Mouse (Mus musculus) C2C12 (cell line): ENCODE data around the gene Ccdc188. TPM values are rescaled to one million over a fixed set of nuclear protein-coding genes. Genes with fewer than 3 reads are reported as not detected.
"Not testable (repeated sequence)": the region's sequence is repeated elsewhere in the genome, so short reads cannot be mapped to it uniquely, and the experiment has no call there.

Experiments
- H3K27me3 ChIP-seq: one replicate; pipeline ENCODE4 v1.6.1; 2011; ENCODE audit not compliant: control insufficient read depth, insufficient read depth, insufficient read length
- H3K36me3 ChIP-seq: one replicate; pipeline ENCODE4 v1.6.1; 2011; ENCODE audit not compliant: control insufficient read depth, insufficient read depth
- H3K4me3 ChIP-seq: one replicate; pipeline ENCODE4 v1.5.1; 2011; ENCODE audit warnings: mild to moderate bottlenecking, control low read depth; ENCODE audit not compliant: poor library complexity, insufficient read depth, severe bottlenecking
- H3K79me2 ChIP-seq: one replicate; pipeline ENCODE4 v1.6.1; 2011; ENCODE audit not compliant: control insufficient read depth, insufficient read depth
- H3K79me3 ChIP-seq: one replicate; pipeline ENCODE4 v1.6.1; 2011; ENCODE audit warnings: low read depth, control low read depth
- H3ac ChIP-seq: one replicate; pipeline ENCODE3; 2011; ENCODE audit warnings: low read depth; ENCODE audit not compliant: control insufficient read depth, insufficient read length
- CEBPB ChIP-seq: IDR thresholded peaks from one replicate; pipeline ENCODE4 v1.6.1; 2011; ENCODE audit warnings: low read depth, mild to moderate bottlenecking, control low read depth, moderate library complexity
- CTCF ChIP-seq: IDR thresholded peaks from one replicate; pipeline ENCODE4 v1.5.1; 2011; ENCODE audit not compliant: control insufficient read depth, insufficient read depth, insufficient read length
- FOSL1 ChIP-seq: IDR thresholded peaks from one replicate; pipeline ENCODE4 v1.8.0; 2011; ENCODE audit warnings: mild to moderate bottlenecking, low read length; ENCODE audit not compliant: poor library complexity, insufficient read depth, severe bottlenecking
- MAX ChIP-seq: IDR thresholded peaks from one replicate; pipeline ENCODE4 v1.6.1; 2011; ENCODE audit warnings: mild to moderate bottlenecking, control low read depth
- MYOD1 ChIP-seq: IDR thresholded peaks from one replicate; pipeline ENCODE4 v1.6.1; 2011; ENCODE audit warnings: low read depth; ENCODE audit not compliant: control insufficient read depth, insufficient read length
- MYOG ChIP-seq: IDR thresholded peaks from one replicate; pipeline ENCODE4 v1.6.1; 2011; ENCODE audit not compliant: control insufficient read depth, insufficient read length; ENCODE audit errors: extremely low read depth
- USF1 ChIP-seq: IDR thresholded peaks from one replicate; pipeline ENCODE4 v1.6.1; 2011; ENCODE audit warnings: low read depth, mild to moderate bottlenecking, control low read depth, moderate library complexity
- polyA plus RNA-seq: library from polyadenylated mRNA; unstranded; fragments of >200 nt; fragmentation: generic; extraction: Trizol; gene quantifications from one replicate; pipeline ENCODE4 v1.2.1, GENCODE M21; 2012; ENCODE audit warnings: missing spikeins

The Ccdc188 gene
- polyA plus RNA-seq, 1 experiment: 0.04 TPM

DNA sequence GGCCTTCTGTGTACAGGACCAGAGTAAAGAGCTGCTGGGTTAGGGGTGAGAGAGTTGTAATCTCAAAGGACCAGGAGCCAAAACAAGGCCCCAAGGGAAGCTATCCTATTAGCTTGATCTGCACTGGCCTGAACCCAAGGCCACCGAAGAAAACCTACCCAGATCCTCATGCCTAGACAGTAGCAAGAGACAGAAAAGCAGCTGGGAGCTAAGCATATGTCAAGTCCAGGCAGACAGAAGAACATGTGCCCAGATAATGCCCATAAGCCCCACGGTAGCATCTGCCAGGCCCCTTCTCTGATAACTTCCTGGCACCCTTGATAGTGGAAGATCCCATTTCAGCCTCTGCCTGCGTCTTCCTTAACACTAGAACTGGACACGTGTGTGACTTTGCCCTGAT lies 30.9 kb upstream of the Ccdc188 start:
- H3K79me2 ChIP-seq: no peaks in the 10 kb centered on the region
- no peaks in the 10 kb centered on the region for H3K36me3 ChIP-seq
- no peak overlapping the region for H3ac ChIP-seq
- H3K27me3 ChIP-seq: no peaks in the 10 kb centered on the region
- no peak overlapping the region for H3K4me3 ChIP-seq
- TF ChIP-seq CTCF: no peak
- no peak for TF ChIP-seq CEBPB
- TF ChIP-seq MYOG: no peak
- no peak for TF ChIP-seq MYOD1
- TF ChIP-seq FOSL1: no peak
- no peak for TF ChIP-seq MAX
- TF ChIP-seq USF1: no peak
- H3K79me3 ChIP-seq: no peaks in the 10 kb centered on the region

DNA sequence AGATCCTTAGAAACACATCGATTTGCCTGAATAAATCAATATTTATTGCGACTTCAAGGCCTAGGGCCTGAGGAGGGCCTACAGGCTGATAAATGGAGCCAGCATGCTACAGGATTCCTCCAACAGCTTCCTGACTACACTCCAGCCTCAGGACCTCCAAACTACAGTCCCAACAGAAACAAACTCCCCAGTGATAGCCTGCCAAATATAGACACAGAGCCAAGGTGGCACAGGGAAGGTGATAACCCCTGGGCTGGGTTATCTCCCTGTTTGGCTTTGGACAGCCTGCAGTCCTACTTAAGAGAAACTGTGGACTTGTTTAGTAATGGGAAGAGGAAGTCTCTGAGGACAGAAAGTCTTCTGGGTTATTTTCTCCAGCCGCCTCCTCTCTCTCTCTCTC lies 30.5 kb upstream of the Ccdc188 start:
- no peak for TF ChIP-seq MYOD1
- no peak for TF ChIP-seq FOSL1
- no peak for TF ChIP-seq CTCF
- no peak for TF ChIP-seq CEBPB
- no peak for TF ChIP-seq MYOG
- no peak for TF ChIP-seq USF1
- no peak for TF ChIP-seq MAX
- Histone ChIP-seq H3K27me3 (no peaks in the 10 kb centered on the region), H3K4me3 (no peak overlapping the region), H3K79me3 (no peaks in the 10 kb centered on the region), H3K79me2 (no peaks in the 10 kb centered on the region), H3K36me3 (no peaks in the 10 kb centered on the region), H3ac (no peak overlapping the region)

DNA sequence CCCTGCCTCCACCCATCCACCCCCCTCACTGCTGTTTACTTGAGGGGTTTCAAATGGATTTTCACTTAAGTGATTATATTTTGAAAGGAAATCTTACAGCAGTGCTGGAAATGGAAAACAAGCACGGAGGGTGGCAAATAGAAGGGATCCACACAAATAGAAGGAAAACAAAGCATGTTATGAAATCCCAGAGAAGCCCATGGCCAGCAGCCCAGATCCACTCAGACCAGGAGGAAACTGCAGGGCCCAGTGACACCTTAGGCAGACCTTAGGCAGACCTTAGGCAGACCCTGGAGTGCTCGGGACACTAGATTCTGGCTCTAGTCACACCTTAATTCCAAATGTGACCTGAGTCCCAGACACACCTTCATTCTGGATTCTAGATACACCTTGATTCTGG lies 26.7 kb upstream of the Ccdc188 start:
- Histone ChIP-seq H3K27me3 (no peaks in the 10 kb centered on the region), H3ac (no peak overlapping the region), H3K79me3 (no peaks in the 10 kb centered on the region), H3K36me3 (no peaks in the 10 kb centered on the region), H3K79me2 (no peaks in the 10 kb centered on the region), H3K4me3 (no peak overlapping the region)
- TF ChIP-seq MYOG: no peak
- TF ChIP-seq MAX: no peak
- TF ChIP-seq CTCF: no peak
- TF ChIP-seq MYOD1: no peak
- no peak for TF ChIP-seq FOSL1
- TF ChIP-seq CEBPB: no peak

DNA sequence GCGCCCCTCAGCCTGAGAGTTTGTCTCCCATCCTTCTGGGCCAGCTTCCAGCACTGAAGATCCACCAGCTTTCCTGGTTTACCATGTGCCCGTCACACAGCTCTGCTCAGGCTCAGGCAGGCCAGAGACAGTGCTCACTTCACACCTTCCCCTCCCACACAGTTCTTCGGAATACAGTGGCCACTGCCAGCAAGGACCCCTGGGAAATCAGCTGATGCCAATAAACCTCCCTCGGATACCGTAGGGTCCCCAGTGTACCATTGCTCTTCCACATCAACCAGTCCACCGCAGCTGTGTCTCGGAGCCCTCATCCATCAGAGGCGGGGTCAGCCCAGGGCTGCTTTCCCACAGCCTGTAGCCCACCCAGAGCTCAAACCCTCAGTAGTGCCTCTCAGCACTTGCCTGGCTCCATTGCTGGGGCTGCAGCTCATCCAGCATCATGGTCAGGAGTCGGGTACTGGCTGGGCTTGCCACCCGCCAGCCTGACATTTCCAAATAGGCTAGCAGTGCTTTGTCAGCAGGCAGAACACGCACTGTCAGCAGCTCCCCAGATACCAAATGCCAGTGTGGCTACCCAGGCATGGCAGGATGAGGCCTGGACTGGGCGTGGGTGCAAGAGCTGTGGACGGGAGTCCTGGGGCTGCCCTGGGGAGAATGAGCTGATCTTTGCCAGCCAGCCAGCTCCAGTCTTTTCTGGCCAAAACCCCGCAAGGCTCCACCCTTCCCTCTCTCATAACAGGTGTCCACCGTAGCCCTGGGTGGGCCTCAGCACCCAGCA lies 23.3 kb upstream of the Ccdc188 start:
- H3K4me3 ChIP-seq: no peak overlapping the region
- H3K27me3 ChIP-seq: no peaks in the 10 kb centered on the region
- TF ChIP-seq USF1 (no peak), FOSL1 (no peak), CEBPB (no peak), MYOD1 (no peak), MAX (no peak), CTCF (no peak), MYOG (no peak)
- no peaks in the 10 kb centered on the region for H3K36me3 ChIP-seq
- no peaks in the 10 kb centered on the region for H3K79me3 ChIP-seq
- H3K79me2 ChIP-seq: no peaks in the 10 kb centered on the region
- H3ac ChIP-seq: peak overlapping the region; percentile 36

DNA sequence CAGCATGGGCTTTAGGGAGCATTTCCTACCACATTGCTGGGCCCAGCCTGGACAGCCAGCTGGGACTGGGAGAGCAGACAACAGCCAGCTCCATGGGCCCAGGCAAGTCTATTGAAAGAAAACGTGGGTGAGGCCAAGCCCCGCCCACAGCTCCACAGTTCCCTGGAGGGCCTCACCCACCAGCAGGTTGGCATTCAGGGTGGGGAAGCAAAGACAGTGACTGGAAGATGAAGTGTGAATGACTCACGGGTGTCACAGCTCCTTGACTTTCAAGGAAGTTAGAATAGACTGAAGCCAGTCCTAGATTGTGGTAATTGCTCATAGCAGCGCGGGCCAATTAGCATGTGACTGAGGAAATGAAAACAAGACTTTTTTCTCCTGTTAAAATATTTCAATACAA lies 22.6 kb upstream of the Ccdc188 start:
- Histone ChIP-seq H3K79me2 (no peaks in the 10 kb centered on the region), H3K79me3 (no peaks in the 10 kb centered on the region), H3K4me3 (no peak overlapping the region), H3K27me3 (no peaks in the 10 kb centered on the region), H3K36me3 (no peaks in the 10 kb centered on the region), H3ac (no peak overlapping the region)
- no peak for TF ChIP-seq CTCF
- peak; percentile 67 for TF ChIP-seq MAX

DNA sequence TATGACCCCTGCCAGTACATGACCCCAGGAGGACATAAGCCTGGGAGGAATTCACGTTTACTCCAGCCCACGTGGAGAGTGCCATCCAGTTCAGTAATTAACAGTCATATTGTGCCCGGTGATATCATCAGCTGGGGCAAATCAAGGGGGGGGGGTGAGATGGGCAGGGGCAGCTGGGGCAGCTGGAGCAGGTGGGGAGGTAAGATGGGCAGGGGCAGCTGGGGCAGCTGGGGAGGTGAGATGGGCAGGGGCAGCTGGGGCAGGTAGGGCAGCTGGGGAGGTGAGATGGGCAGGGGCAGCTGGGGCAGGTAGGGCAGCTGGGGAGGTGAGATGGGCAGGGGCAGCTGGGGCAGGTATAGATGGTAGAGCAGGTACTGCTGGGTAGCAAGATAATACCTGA lies 22.1 kb upstream of the Ccdc188 start:
- not testable (repeated sequence) for H3ac ChIP-seq, H3K4me3 ChIP-seq, H3K27me3 ChIP-seq, H3K36me3 ChIP-seq, H3K79me2 ChIP-seq, H3K79me3 ChIP-seq
- peak; percentile 88 for TF ChIP-seq MYOD1
